Mouse (Mus musculus) ES-Bruce4 (cell line): Measurements from ENCODE around the gene Shb.

Source experiments
- CTCF ChIP-seq: IDR thresholded peaks from one replicate; pipeline ENCODE4 v1.8.1; 2011; ENCODE audit warnings: low read depth, low read length
- EP300 ChIP-seq: IDR thresholded peaks from 2 replicates; pipeline ENCODE4 v1.6.1; 2011; ENCODE audit warnings: low read depth, low read length; ENCODE audit not compliant: insufficient read depth

DNA sequence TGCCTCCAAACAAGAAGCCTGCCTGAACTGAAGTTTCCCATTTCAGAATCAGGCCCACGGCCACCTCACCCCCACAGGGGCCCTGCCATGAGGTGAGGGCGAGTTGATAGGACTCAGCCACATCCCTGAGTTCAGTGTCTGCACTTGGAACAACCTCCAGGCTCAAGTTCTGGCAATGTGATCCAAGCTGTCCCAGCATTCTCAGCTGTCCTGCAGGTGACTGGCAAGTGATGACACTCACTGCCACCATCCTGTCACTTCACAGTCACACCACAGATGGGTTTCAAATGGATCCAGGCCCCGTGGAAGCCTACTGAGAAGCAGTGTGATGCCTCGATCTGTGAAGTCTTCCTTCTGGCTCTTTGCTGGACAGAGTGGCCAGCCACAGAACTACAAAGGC lies 16.4 kb downstream of the Shb start:
- TF ChIP-seq CTCF (no peak), EP300 (no peak)
